Mouse (Mus musculus) liver, adult 10 weeks (tissue): ENCODE results near the gene Olfr1348. TPM values are rescaled to one million over a fixed set of nuclear protein-coding genes. Genes with fewer than 3 reads are reported as not detected.

Source experiments
- polyA plus RNA-seq: library from polyadenylated mRNA; stranded (reverse); fragments of 350-450 nt; fragmentation: Illumina TruSeq; extraction: RNeasy Lipid Tissue Mini Kit (QIAGEN cat#74804); gene quantifications from one replicate; pipeline ENCODE4 v1.2.3, GENCODE M21; 2014; ENCODE audit warnings: low read depth, low replicate concordance

The Olfr1348 gene
- polyA plus RNA-seq: not detected

GRCm38 (mm10) chr7:6508648-6509047, at the start of gene Olfr1348:
Gene Olfr1348, minus strand, starts transcription at chr7:6508748.

DNA sequence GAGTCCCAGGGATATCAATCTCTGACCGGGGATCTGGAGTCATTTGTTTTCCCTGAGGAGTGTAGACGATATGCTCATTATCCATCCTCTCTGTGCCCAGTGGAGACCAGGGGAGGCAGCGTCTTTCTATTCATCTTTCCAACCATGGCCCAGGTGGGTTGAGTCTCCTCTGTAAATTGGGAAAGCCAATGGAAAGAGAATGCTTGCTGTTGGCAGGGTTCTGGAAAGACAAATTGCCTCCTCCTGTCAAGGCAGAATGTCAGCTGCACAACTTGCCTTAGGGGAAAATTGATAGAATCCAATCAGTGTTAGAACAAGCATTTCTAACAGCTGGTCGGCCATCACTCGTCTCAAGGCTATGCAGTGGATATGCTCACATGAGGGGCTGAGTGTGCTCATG, 14.3 kb upstream of the Olfr1348 start, which contains the start of gene Olfr1349:
TSS of gene Olfr1349 (minus strand) at position 101 of the 400 bp plus-strand sequence.

GRCm38 (mm10) chr7:6499655-6500054, 8.9 kb downstream of the Olfr1348 start, which contains the start of gene Olfr1347:
Gene Olfr1347, minus strand, starts transcription at chr7:6499755.

DNA sequence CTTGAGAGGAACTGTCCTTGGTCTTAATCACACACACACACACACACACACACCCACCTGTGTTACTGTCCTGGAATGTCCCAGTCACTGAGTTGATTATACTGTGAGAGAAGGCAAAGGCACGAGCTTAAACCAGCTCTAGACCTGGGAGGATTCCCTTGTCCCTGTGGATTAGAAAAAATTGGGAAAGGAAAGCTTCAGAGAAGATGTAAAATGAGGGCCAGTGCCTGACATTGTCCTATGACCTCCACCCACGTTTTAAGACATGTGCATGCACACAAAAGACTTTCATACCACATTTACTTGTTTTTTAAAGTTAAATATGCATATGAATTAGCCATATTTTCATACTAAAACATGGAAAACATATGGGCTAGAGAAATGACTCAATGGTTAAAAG, 21.7 kb downstream of the Olfr1348 start, which contains the start of gene Olfr5:
TSS of gene Olfr5 (minus strand) at position 101 of the 400 bp plus-strand sequence.

DNA sequence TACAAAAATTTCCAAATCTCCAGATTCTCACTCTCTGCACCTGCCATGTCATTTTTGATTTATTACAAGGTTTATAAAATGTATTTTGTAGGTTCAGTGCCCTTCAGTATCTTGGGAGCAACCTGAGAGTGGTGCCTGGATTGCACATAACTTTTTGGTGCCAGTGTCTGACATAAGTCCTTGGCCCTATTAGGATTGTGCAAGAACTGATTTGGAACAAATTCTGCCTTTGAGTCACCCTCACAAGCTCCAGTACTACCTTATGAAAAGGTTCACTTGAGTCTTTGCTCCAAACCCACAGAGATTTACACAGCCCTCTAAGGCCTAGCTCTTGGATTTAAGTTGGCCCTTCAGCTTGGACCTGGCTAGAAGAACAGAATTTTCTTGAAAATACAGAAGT, 41.6 kb downstream of the Olfr1348 start, which contains the start of gene Olfr1346:
TSS of gene Olfr1346 (plus strand) at position 151 of the 400 bp plus-strand sequence.

DNA sequence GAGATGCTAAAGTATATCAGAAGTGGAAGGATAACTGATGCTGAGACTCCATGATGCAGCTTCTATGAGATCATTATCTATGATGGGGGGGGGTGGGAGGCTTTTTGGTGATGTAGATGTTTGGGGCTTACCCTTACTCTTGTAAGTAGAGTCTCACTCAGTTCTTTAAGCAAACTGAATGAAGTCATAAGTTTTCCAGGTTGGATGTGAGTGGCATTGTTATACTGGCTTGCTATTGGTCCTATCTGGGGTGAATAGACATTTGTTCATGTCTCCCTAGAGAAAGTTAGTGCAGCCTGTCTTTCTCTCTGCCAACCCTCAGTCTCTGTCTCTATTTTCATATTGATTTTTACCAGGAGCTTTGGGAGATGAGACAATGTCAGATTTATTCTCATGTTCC, 52.7 kb downstream of the Olfr1348 start, which contains the start of gene Olfr1336:
TSS of gene Olfr1336 (plus strand) at position 301 of the 400 bp plus-strand sequence.

Other genes with a start within 250 kb of the Olfr1348 start
- gene Zfp667, start 222.2 kb downstream of the Olfr1348 start, polyA plus RNA-seq: 2.7 TPM
- 0.58 TPM for gene Zfp583, start 177.5 kb downstream of the Olfr1348 start, polyA plus RNA-seq
- not detected for gene Gm3854, start 165.0 kb downstream of the Olfr1348 start, polyA plus RNA-seq
- gene Zfp78, start 145.5 kb downstream of the Olfr1348 start, polyA plus RNA-seq: 2.0 TPM
- gene Zfp28, start 125.5 kb downstream of the Olfr1348 start, polyA plus RNA-seq: 1.4 TPM
- gene Smim17, start 110.0 kb downstream of the Olfr1348 start, polyA plus RNA-seq: not detected
- gene Gm20715, start 98.5 kb downstream of the Olfr1348 start, polyA plus RNA-seq: not detected
- not detected for gene Olfr1344, start 70.1 kb downstream of the Olfr1348 start, polyA plus RNA-seq
- not detected for gene Olfr1336, start 52.6 kb downstream of the Olfr1348 start, polyA plus RNA-seq
- gene Olfr1346, start 41.6 kb downstream of the Olfr1348 start, polyA plus RNA-seq: not detected
- not detected for gene Olfr5, start 21.8 kb downstream of the Olfr1348 start, polyA plus RNA-seq
- gene Olfr1347, start 9.0 kb downstream of the Olfr1348 start, polyA plus RNA-seq: not detected
- not detected for gene Olfr1349, start 14.2 kb upstream of the Olfr1348 start, polyA plus RNA-seq
- gene Olfr1350, start 56.1 kb upstream of the Olfr1348 start, polyA plus RNA-seq: not detected
- 0.08 TPM for gene Zim1, start 187.7 kb upstream of the Olfr1348 start, polyA plus RNA-seq
- 7.1 TPM for gene Peg3, start 221.7 kb upstream of the Olfr1348 start, polyA plus RNA-seq
- not detected for gene Usp29, start 221.8 kb upstream of the Olfr1348 start, polyA plus RNA-seq